Mouse (Mus musculus): Measurements from ENCODE around the gene Map4k3.

DNA sequence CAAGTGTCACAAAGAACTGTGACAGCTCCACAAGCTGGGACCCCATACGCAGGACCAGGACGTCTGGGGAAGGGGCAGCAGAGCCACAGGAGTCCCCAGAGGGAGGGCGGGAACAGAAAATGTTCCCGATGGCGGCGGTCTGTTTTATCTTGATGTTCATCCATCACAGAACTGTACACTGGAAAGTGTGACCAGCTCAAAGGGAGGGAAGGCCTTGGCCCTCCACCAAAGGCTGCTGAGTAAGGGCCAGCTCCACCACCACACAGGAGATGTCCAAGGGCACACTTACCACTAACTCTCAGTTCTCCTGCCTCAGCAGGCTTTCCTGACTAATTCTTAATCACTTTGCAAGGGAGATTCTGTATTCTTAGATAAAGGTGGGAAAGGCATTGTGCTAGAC is 82.2 kb downstream of the Map4k3 start:
- no peak for TF ChIP-seq CTCF (IDR thresholded peaks at IDR 0.05)
- TF ChIP-seq EP300 (IDR thresholded peaks at IDR 0.05; ENCODE audit: insufficient read depth, low read depth, low read length): no peak
- no peak for TF ChIP-seq POLR2A (IDR thresholded peaks at IDR 0.05; ENCODE audit: insufficient read depth, low read depth, low read length)

All from heart, adult 2 months (tissue).